Mouse (Mus musculus): Measurements from ENCODE around the gene Ifna11. TPM values are rescaled to one million over a fixed set of nuclear protein-coding genes. Genes with fewer than 3 reads are reported as not detected.
"Not testable (repeated sequence)": the region's sequence is repeated elsewhere in the genome, so short reads cannot be mapped to it uniquely, and the experiment has no call there.

The Ifna11 gene
- total and polyA plus RNA-seq, 3 experiments: not detected

GRCm38 (mm10) chr4:88797097-88797496, 22.7 kb upstream of the Ifna11 start, which contains the start of gene Gm13279:
TSS of gene Gm13279 (plus strand) at chr4:88797397.
- H3K9me3 ChIP-seq (replicated peaks; ENCODE audit: low read length); dilution Hi-C loops (cut with MboI; ENCODE audit: extremely low pct_ligation_motif_present, extremely low pct_unique_long_range_greater_than_20kb, low sequenced_read_pairs); in situ Hi-C loops (cut with MboI; ENCODE audit: low pct_ligation_motif_present, low pct_unique_long_range_greater_than_20kb, low sequenced_read_pairs); H3K4me1 ChIP-seq (ENCODE audit: control insufficient read depth in 1 of 2, insufficient read depth in 2 of 2); DNase-seq (ENCODE audit: extremely low read depth); H3K9ac ChIP-seq (ENCODE audit: insufficient read depth, low read depth); H3K79me2 ChIP-seq (replicated peaks; ENCODE audit: control insufficient read depth, extremely low read depth, insufficient read depth, poor library complexity, severe bottlenecking); H3K27me3 ChIP-seq (replicated peaks); H3K36me3 ChIP-seq (replicated peaks in 1 of 2; ENCODE audit: control insufficient read depth in 1 of 2, insufficient read depth in 1 of 2, low read length in 1 of 2); H3K27ac ChIP-seq (ENCODE audit: insufficient read depth, low read depth); H3K4me2 ChIP-seq (ENCODE audit: insufficient read depth, low read depth, poor library complexity, severe bottlenecking); H3K4me3 ChIP-seq (replicated peaks in 1 of 3; ENCODE audit: low read depth in 2 of 3, low read length in 2 of 3, poor library complexity in 1 of 3): not testable (repeated sequence)

- H3K4me1 ChIP-seq (ENCODE audit: control insufficient read depth in 1 of 2, insufficient read depth in 2 of 2); H3K27me3 ChIP-seq (replicated peaks); H3K27ac ChIP-seq (ENCODE audit: insufficient read depth, low read depth); H3K79me2 ChIP-seq (replicated peaks; ENCODE audit: control insufficient read depth, extremely low read depth, insufficient read depth, poor library complexity, severe bottlenecking); dilution Hi-C loops (cut with MboI; ENCODE audit: extremely low pct_ligation_motif_present, extremely low pct_unique_long_range_greater_than_20kb, low sequenced_read_pairs); DNase-seq (ENCODE audit: extremely low read depth); H3K4me2 ChIP-seq (ENCODE audit: insufficient read depth, low read depth, poor library complexity, severe bottlenecking); H3K9me3 ChIP-seq (replicated peaks; ENCODE audit: low read length); H3K9ac ChIP-seq (ENCODE audit: insufficient read depth, low read depth); H3K4me3 ChIP-seq (replicated peaks in 1 of 3; ENCODE audit: low read depth in 2 of 3, low read length in 2 of 3, poor library complexity in 1 of 3); H3K36me3 ChIP-seq (replicated peaks in 1 of 2; ENCODE audit: control insufficient read depth in 1 of 2, insufficient read depth in 1 of 2, low read length in 1 of 2); in situ Hi-C loops (cut with MboI; ENCODE audit: low pct_ligation_motif_present, low pct_unique_long_range_greater_than_20kb, low sequenced_read_pairs): not testable (repeated sequence)
Observed at GRCm38 (mm10) chr4:88799365-88799764, 20.4 kb upstream of the Ifna11 start, which contains the start of gene Gm13285. TSS of gene Gm13285 (plus strand) at chr4:88799665.

DNA sequence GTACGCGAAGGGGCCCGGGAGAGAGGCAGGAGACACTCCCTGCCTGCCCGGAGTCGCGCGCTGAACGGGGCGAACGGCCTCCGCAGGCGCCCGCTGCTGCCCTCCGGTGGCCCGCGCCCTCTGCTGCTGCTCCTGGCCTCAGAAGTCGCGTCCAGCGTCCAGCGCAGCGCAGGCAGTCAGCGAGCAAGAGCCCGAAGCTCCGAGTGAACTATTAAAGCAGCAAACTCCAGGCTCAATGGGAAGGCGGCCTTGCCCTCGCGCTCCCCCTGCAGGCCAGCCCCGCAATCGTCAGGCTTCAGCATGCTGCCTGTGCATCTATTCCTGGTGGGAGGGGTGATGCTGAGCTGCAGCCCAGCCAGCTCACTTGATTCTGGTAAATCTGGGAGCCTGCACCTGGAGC, 16.8 kb upstream of the Ifna11 start, which contains the start of gene Gm13287:
Gene Gm13287 (plus strand): TSS at position 301 of the 400 bp plus-strand sequence.
- H3K4me1 ChIP-seq (ENCODE audit: control insufficient read depth in 1 of 2, insufficient read depth in 2 of 2); in situ Hi-C loops (cut with MboI; ENCODE audit: low pct_ligation_motif_present, low pct_unique_long_range_greater_than_20kb, low sequenced_read_pairs); H3K9me3 ChIP-seq (replicated peaks; ENCODE audit: low read length); H3K9ac ChIP-seq (ENCODE audit: insufficient read depth, low read depth); H3K36me3 ChIP-seq (replicated peaks in 1 of 2; ENCODE audit: control insufficient read depth in 1 of 2, insufficient read depth in 1 of 2, low read length in 1 of 2); dilution Hi-C loops (cut with MboI; ENCODE audit: extremely low pct_ligation_motif_present, extremely low pct_unique_long_range_greater_than_20kb, low sequenced_read_pairs); H3K4me3 ChIP-seq (replicated peaks in 1 of 3; ENCODE audit: low read depth in 2 of 3, low read length in 2 of 3, poor library complexity in 1 of 3); DNase-seq (ENCODE audit: extremely low read depth); H3K79me2 ChIP-seq (replicated peaks; ENCODE audit: control insufficient read depth, extremely low read depth, insufficient read depth, poor library complexity, severe bottlenecking); H3K27ac ChIP-seq (ENCODE audit: insufficient read depth, low read depth): not testable (repeated sequence)
- H3K4me2 ChIP-seq (ENCODE audit: insufficient read depth, low read depth, poor library complexity, severe bottlenecking): peak within 1 kb of the TSS; percentile 32; the same call in 1 of the 2 replicates
- H3K27me3 ChIP-seq (replicated peaks): peaks cover 11% of the 10 kb centered on the region

DNA sequence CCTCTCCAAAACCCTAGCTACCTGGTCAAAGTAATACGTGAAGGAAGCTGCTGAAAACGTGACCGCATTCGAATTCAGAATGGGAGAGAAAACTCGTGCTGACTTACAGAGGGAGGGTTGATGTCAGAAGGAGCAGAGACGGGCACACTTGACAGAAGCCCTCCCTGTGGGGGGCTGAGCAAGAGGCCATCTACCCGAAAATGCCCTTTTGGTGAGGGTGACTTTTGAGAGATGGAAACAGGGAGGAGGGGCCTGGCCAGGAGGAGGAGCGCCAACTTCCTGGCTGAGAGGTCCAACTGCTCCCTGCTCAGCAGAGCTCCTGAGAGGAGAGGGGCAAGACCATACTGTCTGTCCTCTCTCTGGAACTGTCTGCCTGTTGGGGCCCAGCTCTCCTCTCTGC, 14.5 kb upstream of the Ifna11 start, which contains the start of gene Gm13288:
Gene Gm13288 (plus strand): TSS at position 301 of the 400 bp plus-strand sequence.
- H3K4me2 ChIP-seq (ENCODE audit: insufficient read depth, low read depth, poor library complexity, severe bottlenecking); H3K79me2 ChIP-seq (replicated peaks; ENCODE audit: control insufficient read depth, extremely low read depth, insufficient read depth, poor library complexity, severe bottlenecking); H3K36me3 ChIP-seq (replicated peaks in 1 of 2; ENCODE audit: control insufficient read depth in 1 of 2, insufficient read depth in 1 of 2, low read length in 1 of 2); H3K9ac ChIP-seq (ENCODE audit: insufficient read depth, low read depth); H3K27ac ChIP-seq (ENCODE audit: insufficient read depth, low read depth); H3K4me1 ChIP-seq (ENCODE audit: control insufficient read depth in 1 of 2, insufficient read depth in 2 of 2); H3K9me3 ChIP-seq (replicated peaks; ENCODE audit: low read length); in situ Hi-C loops (cut with MboI; ENCODE audit: low pct_ligation_motif_present, low pct_unique_long_range_greater_than_20kb, low sequenced_read_pairs); dilution Hi-C loops (cut with MboI; ENCODE audit: extremely low pct_ligation_motif_present, extremely low pct_unique_long_range_greater_than_20kb, low sequenced_read_pairs); DNase-seq (ENCODE audit: extremely low read depth): not testable (repeated sequence)
- peaks cover 30% of the 10 kb centered on the region for H3K27me3 ChIP-seq (replicated peaks)
- H3K4me3 ChIP-seq (replicated peaks in 1 of 3; ENCODE audit: low read depth in 2 of 3, low read length in 2 of 3, poor library complexity in 1 of 3): peak within 1 kb of the TSS in 1 of 3 experiments; percentile 25

DNA sequence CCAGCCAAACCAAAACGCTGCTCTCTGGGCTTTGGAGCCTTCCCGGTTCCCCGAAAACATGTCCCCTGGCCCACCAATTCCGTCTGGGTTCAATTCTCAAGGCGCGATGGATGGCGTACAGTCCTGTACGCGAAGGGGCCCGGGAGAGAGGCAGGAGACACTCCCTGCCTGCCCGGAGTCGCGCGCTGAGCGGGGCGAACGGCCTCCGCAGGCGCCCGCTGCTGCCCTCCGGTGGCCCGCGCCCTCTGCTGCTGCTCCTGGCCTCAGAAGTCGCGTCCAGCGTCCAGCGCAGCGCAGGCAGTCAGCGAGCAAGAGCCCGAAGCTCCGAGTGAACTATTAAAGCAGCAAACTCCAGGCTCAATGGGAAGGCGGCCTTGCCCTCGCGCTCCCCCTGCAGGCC, 14.0 kb upstream of the Ifna11 start:
- in situ Hi-C loops (cut with MboI; ENCODE audit: low pct_ligation_motif_present, low pct_unique_long_range_greater_than_20kb, low sequenced_read_pairs); dilution Hi-C loops (cut with MboI; ENCODE audit: extremely low pct_ligation_motif_present, extremely low pct_unique_long_range_greater_than_20kb, low sequenced_read_pairs): not testable (repeated sequence)
- peak overlapping the region in 1 of 3 experiments; percentile 25 for H3K4me3 ChIP-seq (replicated peaks in 1 of 3; ENCODE audit: low read depth in 2 of 3, low read length in 2 of 3, poor library complexity in 1 of 3)

More for the DNA sequence above, 14.0 kb upstream of the Ifna11 start:
- H3K36me3 ChIP-seq (replicated peaks in 1 of 2; ENCODE audit: control insufficient read depth in 1 of 2, insufficient read depth in 1 of 2, low read length in 1 of 2); H3K9ac ChIP-seq (ENCODE audit: insufficient read depth, low read depth); H3K9me3 ChIP-seq (replicated peaks; ENCODE audit: low read length); H3K27ac ChIP-seq (ENCODE audit: insufficient read depth, low read depth); H3K4me1 ChIP-seq (ENCODE audit: control insufficient read depth in 1 of 2, insufficient read depth in 2 of 2); H3K4me2 ChIP-seq (ENCODE audit: insufficient read depth, low read depth, poor library complexity, severe bottlenecking); DNase-seq (ENCODE audit: extremely low read depth); H3K79me2 ChIP-seq (replicated peaks; ENCODE audit: control insufficient read depth, extremely low read depth, insufficient read depth, poor library complexity, severe bottlenecking): not testable (repeated sequence)
- peaks cover 36% of the 10 kb centered on the region for H3K27me3 ChIP-seq (replicated peaks)
